Mouse (Mus musculus): ENCODE measurements around the gene Ssbp4. TPM values are rescaled to one million over a fixed set of nuclear protein-coding genes. Genes with fewer than 3 reads are reported as not detected.

The Ssbp4 gene
- polyA plus RNA-seq, 2 experiments, result 151 to 163 TPM

DNA sequence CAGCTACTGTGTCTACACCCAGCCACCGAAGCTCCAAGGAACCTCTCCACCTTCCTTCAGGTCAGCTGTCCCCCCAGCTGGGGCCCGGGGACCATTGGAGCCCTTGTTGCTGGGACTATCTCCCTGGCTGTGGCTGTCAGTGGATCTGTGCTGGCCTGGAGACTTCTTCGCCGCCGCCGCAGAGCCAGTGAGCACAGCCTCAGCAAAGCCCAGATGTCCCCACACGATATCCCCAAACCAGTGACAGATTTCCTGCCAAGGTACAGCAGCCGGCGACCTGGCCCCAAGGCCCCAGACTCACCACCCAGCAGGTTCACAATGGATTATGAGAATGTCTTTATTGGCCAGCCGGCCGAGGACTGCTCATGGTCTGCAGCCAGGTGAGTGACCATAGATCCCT is 9.3 kb upstream of the Ssbp4 start:
- H3K27me3 ChIP-seq (ENCODE audit: control insufficient read depth, insufficient read depth, low read length), result no peaks in the 10 kb centered on the region
- H3K27ac ChIP-seq (replicated peaks; ENCODE audit: low read depth, low read length), result no peak overlapping the region
- no peaks in the 10 kb centered on the region for H3K36me3 ChIP-seq (ENCODE audit: control insufficient read depth, insufficient read depth, low read length)
- H3K9me3 ChIP-seq (ENCODE audit: control insufficient read depth, low read length), result no peaks in the 10 kb centered on the region
- DNase-seq (ENCODE audit: low spot score) (no peak), ATAC-seq (ENCODE audit: low FRiP score, low read depth) (no peak)
- no peak overlapping the region for H3K9ac ChIP-seq (ENCODE audit: low read depth, low read length, severe bottlenecking)
- H3K4me1 ChIP-seq (ENCODE audit: control insufficient read depth, insufficient read depth, low read length), result no peaks in the 10 kb centered on the region
- no peak overlapping the region for H3K4me3 ChIP-seq (replicated peaks; ENCODE audit: low read length)
- TF ChIP-seq POLR2A (IDR thresholded peaks at IDR 0.05; ENCODE audit: borderline replicate concordance, extremely low read depth, insufficient read depth, insufficient read length), result no peak
- H3K4me2 ChIP-seq (replicated peaks; ENCODE audit: low read depth, low read length, severe bottlenecking), result no peak overlapping the region
- 72% methylated on average over 11 of the region's 11 CpGs for WGBS

DNA sequence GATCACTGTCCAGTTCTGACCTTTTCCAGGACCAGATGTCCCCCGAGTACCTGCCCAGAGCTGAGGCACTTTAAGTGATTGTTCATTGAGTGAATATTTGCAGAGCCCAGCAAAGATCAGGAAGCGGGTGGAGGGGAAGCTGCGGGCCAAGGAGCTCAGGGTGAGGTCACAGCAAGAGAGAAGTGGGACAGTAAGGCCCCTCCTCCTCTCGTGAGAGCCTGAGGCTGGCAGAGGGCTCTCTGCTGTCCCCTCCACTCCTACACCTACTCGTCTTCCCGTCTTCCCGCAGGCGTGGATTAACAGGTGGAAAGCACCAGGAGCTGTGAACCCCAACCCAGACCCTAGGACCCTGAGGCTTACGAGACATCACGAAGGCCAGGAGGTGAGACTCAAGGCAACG is 8.0 kb upstream of the Ssbp4 start:
- DNase-seq (ENCODE audit: low spot score), result no peak
- no peak for TF ChIP-seq POLR2A (IDR thresholded peaks at IDR 0.05; ENCODE audit: borderline replicate concordance, extremely low read depth, insufficient read depth, insufficient read length)

DNA sequence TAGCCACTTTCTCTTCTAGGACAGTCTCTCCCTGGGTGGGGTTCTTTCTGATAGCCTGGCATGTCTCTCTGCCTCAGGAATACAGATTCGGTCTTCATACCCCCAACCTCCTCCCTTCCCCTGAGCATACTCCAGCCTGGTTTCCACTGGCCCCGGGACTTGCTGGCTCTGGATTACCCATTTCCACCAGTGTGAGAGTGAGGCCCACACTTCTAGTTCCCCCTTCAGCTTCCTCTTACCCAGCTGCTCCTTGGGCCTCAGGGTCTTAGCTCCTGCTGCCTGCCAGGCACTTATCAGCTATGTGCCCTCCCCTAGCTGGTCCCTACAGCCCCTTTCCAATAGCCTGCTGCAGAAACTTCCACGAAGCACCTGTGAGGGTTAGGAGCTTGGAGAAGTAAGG is 7.2 kb upstream of the Ssbp4 start, which contains the start of gene Lrrc25:
Lrrc25 (plus strand) TSS at position 262 of the 400 bp plus-strand sequence.
- DNase-seq (ENCODE audit: low spot score) (no peak), ATAC-seq (ENCODE audit: low FRiP score, low read depth) (no peak)
- H3K4me1 ChIP-seq (ENCODE audit: control insufficient read depth, insufficient read depth, low read length), result peaks cover 6% of the 10 kb centered on the region; the same call in 1 of the 2 replicates
- H3K9ac ChIP-seq (ENCODE audit: low read depth, low read length, severe bottlenecking), result no peak within 1 kb of the TSS
- 78% methylated on average over 3 of the region's 3 CpGs for WGBS
- no peaks in the 10 kb centered on the region for H3K36me3 ChIP-seq (ENCODE audit: control insufficient read depth, insufficient read depth, low read length)
- H3K9me3 ChIP-seq (ENCODE audit: control insufficient read depth, low read length), result no peaks in the 10 kb centered on the region
- no peak within 1 kb of the TSS for H3K27ac ChIP-seq (replicated peaks; ENCODE audit: low read depth, low read length)
- no peak within 1 kb of the TSS for H3K4me2 ChIP-seq (replicated peaks; ENCODE audit: low read depth, low read length, severe bottlenecking)
- no peak within 1 kb of the TSS for H3K4me3 ChIP-seq (replicated peaks; ENCODE audit: low read length)
- no peak for TF ChIP-seq POLR2A (IDR thresholded peaks at IDR 0.05; ENCODE audit: borderline replicate concordance, extremely low read depth, insufficient read depth, insufficient read length)
- H3K27me3 ChIP-seq (ENCODE audit: control insufficient read depth, insufficient read depth, low read length), result no peaks in the 10 kb centered on the region

More for the DNA sequence above, 8.0 kb upstream of the Ssbp4 start:
- peaks cover 2% of the 10 kb centered on the region; the same call in 1 of the 2 replicates for H3K4me1 ChIP-seq (ENCODE audit: control insufficient read depth, insufficient read depth, low read length)
- no peak overlapping the region for H3K4me3 ChIP-seq (replicated peaks; ENCODE audit: low read length)
- WGBS, result 57% methylated on average over 11 of the region's 11 CpGs
- H3K9me3 ChIP-seq (ENCODE audit: control insufficient read depth, low read length), result no peaks in the 10 kb centered on the region
- ATAC-seq (ENCODE audit: low FRiP score, low read depth), result no peak
- H3K27ac ChIP-seq (replicated peaks; ENCODE audit: low read depth, low read length), result no peak overlapping the region
- H3K36me3 ChIP-seq (ENCODE audit: control insufficient read depth, insufficient read depth, low read length), result no peaks in the 10 kb centered on the region
- no peak overlapping the region for H3K4me2 ChIP-seq (replicated peaks; ENCODE audit: low read depth, low read length, severe bottlenecking)
- no peaks in the 10 kb centered on the region for H3K27me3 ChIP-seq (ENCODE audit: control insufficient read depth, insufficient read depth, low read length)
- no peak overlapping the region for H3K9ac ChIP-seq (ENCODE audit: low read depth, low read length, severe bottlenecking)

DNA sequence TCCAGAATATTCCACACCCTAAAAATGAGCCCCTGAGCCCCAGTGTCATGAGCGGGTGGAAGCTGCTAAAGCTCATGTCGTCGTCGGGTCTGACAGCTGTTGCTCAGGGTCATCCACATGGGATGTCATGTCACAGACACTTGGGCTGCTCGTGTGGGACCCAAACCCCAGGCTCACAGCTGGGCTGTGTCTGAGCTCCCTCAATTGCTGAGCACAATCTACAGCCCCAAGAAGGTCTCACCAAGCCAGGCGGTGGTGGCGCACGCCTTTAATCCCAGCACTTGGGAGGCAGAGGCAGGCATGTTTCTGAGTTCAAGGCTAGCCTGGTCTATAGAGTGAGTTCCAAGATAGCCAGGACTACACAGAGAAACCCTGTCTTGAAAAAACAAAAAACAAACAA is 6.6 kb upstream of the Ssbp4 start:
- WGBS, result 84% methylated on average over 8 of the region's 8 CpGs
- no peaks in the 10 kb centered on the region for H3K36me3 ChIP-seq (ENCODE audit: control insufficient read depth, insufficient read depth, low read length)
- H3K4me1 ChIP-seq (ENCODE audit: control insufficient read depth, insufficient read depth, low read length), result peaks cover 9% of the 10 kb centered on the region
- no peaks in the 10 kb centered on the region for H3K27me3 ChIP-seq (ENCODE audit: control insufficient read depth, insufficient read depth, low read length)
- ATAC-seq (ENCODE audit: low FRiP score, low read depth) (no peak), DNase-seq (ENCODE audit: low spot score) (no peak)
- H3K4me3 ChIP-seq (replicated peaks; ENCODE audit: low read length), result no peak overlapping the region
- no peak overlapping the region for H3K4me2 ChIP-seq (replicated peaks; ENCODE audit: low read depth, low read length, severe bottlenecking)
- no peaks in the 10 kb centered on the region for H3K9me3 ChIP-seq (ENCODE audit: control insufficient read depth, low read length)
- no peak overlapping the region for H3K27ac ChIP-seq (replicated peaks; ENCODE audit: low read depth, low read length)
- H3K9ac ChIP-seq (ENCODE audit: low read depth, low read length, severe bottlenecking), result no peak overlapping the region
- no peak for TF ChIP-seq POLR2A (IDR thresholded peaks at IDR 0.05; ENCODE audit: borderline replicate concordance, extremely low read depth, insufficient read depth, insufficient read length)

DNA sequence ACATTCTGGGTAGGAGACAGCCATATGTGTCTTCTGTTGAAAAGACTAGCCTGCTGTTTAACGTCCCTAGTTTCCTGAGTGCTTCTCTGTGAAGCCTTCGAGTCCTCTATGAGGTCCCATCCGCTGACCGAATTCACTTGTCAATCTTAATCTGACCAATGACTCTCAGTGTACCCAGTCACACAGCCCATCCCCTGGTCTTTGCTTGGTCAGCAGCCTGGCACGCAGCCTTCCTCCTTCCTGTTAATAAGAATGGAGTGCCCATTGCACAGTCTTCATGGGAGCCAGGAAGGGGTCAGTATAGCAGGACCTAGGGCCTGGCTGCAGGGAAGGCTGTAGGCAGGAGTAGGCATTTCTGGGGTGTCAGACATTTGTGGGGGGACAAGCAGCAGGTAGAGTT is 5.8 kb upstream of the Ssbp4 start:
- no peak overlapping the region for H3K27ac ChIP-seq (replicated peaks; ENCODE audit: low read depth, low read length)
- H3K4me1 ChIP-seq (ENCODE audit: control insufficient read depth, insufficient read depth, low read length), result peaks cover 10% of the 10 kb centered on the region
- no peak overlapping the region for H3K9ac ChIP-seq (ENCODE audit: low read depth, low read length, severe bottlenecking)
- no peak for ATAC-seq (ENCODE audit: low FRiP score, low read depth)
- no peaks in the 10 kb centered on the region for H3K27me3 ChIP-seq (ENCODE audit: control insufficient read depth, insufficient read depth, low read length)
- 71% methylated on average over 5 of the region's 5 CpGs for WGBS
- TF ChIP-seq POLR2A (IDR thresholded peaks at IDR 0.05; ENCODE audit: borderline replicate concordance, extremely low read depth, insufficient read depth, insufficient read length), result no peak
- DNase-seq (ENCODE audit: low spot score), result no peak
- H3K4me3 ChIP-seq (replicated peaks; ENCODE audit: low read length), result no peak overlapping the region
- no peaks in the 10 kb centered on the region for H3K9me3 ChIP-seq (ENCODE audit: control insufficient read depth, low read length)
- no peaks in the 10 kb centered on the region for H3K36me3 ChIP-seq (ENCODE audit: control insufficient read depth, insufficient read depth, low read length)
- no peak overlapping the region for H3K4me2 ChIP-seq (replicated peaks; ENCODE audit: low read depth, low read length, severe bottlenecking)

DNA sequence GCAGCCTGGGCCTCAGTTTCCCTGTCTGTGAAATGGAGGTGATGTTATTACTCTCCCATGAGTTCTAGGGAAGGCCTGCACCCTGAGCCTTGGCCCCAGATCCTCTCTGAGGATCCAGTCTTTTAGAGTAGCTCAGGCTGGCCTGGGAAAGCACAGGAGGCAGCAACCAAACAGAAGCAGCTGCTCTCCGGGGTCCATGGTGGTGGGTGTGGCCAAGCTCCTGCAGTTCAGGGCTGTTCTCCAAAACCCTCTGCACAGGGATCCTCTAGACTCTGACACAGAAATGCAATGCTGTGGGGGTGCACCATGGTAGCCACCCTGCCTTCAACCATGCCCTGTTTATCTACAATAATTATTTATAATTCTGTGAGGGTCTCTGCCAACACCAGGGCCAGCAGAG is 5.1 kb upstream of the Ssbp4 start:
- Histone ChIP-seq H3K9me3 (ENCODE audit: control insufficient read depth, low read length) (no peaks in the 10 kb centered on the region), H3K36me3 (ENCODE audit: control insufficient read depth, insufficient read depth, low read length) (no peaks in the 10 kb centered on the region), H3K4me2 (replicated peaks; ENCODE audit: low read depth, low read length, severe bottlenecking) (no peak overlapping the region), H3K27ac (replicated peaks; ENCODE audit: low read depth, low read length) (no peak overlapping the region), H3K4me1 (ENCODE audit: control insufficient read depth, insufficient read depth, low read length) (peaks cover 15% of the 10 kb centered on the region), H3K4me3 (replicated peaks; ENCODE audit: low read length) (no peak overlapping the region), H3K9ac (ENCODE audit: low read depth, low read length, severe bottlenecking) (no peak overlapping the region), H3K27me3 (ENCODE audit: control insufficient read depth, insufficient read depth, low read length) (no peaks in the 10 kb centered on the region)
- ATAC-seq (ENCODE audit: low FRiP score, low read depth) (no peak), DNase-seq (ENCODE audit: low spot score) (no peak)
- 5% methylated on average over 1 of the region's 1 CpGs for WGBS
- TF ChIP-seq POLR2A (IDR thresholded peaks at IDR 0.05; ENCODE audit: borderline replicate concordance, extremely low read depth, insufficient read depth, insufficient read length), result no peak
